Mouse (Mus musculus) ovary, postnatal 36 days (tissue): ENCODE results near the gene Cilp2.
A peak's percentile ranks its signal among the peaks of the same experiment; 100 is the strongest.

ENCODE experiments used
- DNase-seq: peaks from one replicate; pipeline ENCODE4 v3.0.0; 2022; ENCODE audit warnings: low spot score, mixed read lengths

Gene Cilp2

GRCm38 (mm10) chr8:69901484-69902162 lies 14.1 kb upstream of the Cilp2 start:
- DNase-seq = peak; percentile 96

DNA sequence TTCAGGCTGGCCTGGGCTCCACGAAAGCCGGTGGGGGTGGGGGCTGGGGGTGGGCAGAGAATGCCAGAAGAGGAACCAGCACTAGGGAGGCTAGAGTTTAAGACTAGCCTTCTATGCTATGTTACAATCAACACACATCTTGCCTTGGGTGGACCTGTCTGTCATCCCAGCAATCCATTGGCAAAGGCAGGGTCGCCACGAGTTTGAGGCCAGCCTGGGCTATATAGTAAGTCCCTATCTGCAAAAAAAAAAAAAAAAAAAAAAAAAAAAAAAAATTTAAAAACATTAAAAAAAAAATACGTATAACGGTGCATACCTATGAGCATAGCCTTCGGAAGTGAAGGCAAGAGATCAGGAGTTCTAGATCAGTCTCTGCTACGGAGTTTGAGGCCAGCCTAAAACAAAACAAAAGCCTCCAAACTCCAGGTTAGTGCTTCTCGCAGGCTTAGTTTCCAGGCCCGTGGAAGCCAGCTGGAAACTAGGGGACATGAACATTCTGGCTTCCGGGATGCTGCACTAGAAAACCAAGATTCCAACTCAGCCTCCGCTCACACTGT lies 13.5 kb upstream of the Cilp2 start:
- no peak for DNase-seq

DNA sequence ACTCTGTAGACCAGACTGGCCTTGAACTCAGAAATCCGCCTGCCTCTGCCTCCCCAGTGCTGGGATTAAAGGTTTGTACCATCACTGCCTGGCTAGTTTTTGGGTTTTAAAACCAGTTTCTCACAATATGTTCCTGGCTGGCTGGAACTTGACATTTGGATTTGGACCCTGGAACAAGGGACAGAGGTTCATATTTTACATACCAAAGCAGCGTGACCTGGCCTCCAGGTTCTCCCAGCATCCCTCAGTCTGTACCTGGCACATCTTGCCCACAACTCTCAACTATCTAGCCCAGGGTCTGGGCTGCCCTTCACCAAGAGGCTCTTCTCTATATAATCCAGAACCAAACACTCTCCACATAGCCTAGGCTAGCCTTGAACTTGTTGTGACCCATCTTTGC lies 12.4 kb upstream of the Cilp2 start:
- DNase-seq = no peak

DNA sequence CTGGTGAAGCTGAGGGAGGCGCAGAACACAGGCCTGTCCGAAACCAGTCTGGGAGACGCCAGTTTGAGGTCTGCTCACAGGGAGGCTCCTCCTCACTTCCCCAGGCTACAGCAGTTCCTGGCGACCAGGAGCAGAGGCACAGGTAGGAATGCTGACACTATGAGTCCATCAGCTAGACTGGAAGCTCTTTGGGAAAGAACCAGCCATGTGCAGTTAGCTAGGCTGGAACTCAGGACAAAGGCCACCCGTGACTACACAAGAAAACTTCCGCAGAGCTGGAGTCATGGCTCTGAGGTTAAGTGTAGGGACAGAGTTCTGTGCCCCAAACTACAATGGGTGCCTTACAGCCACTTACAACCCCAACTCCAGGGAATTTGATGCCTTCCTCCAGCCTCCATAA lies 10.4 kb upstream of the Cilp2 start:
- DNase-seq = no peak

DNA sequence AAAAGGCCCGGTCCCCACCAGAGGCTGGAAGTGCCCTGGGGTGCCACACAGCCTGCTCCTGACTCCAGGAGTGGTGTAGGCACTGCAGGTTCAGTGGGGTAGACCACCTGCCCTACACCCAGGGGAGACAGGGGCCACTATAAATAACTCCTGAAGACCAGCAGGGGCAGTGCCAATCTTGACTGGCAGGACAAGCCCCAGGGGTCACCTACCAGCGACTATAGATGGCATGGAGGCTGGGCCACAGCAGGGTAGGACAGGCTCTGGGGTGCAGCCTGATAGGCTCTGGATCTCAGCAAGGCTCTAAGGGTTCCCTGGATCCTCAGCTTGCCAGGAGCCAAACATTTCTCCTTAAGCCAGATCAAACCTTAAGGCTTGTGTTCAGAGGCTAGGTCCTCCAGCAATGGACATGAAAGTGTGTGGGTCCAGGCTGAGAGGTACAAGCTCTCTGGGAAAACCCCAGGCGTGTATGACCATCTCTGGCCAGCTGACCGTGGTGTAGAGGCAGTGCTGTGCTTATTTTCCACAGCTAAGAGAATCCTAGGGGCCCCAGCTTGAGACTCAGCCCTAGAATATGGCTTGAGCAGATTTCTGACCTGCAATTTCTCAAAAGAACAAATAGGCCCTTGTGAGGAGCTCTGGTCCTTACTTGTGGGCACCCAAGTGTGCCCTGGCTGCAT lies 8.4 kb upstream of the Cilp2 start:
- no peak for DNase-seq

- DNase-seq = no peak
Measured at GRCm38 (mm10) chr8:69894836-69895332, 7.4 kb upstream of the Cilp2 start.

DNA sequence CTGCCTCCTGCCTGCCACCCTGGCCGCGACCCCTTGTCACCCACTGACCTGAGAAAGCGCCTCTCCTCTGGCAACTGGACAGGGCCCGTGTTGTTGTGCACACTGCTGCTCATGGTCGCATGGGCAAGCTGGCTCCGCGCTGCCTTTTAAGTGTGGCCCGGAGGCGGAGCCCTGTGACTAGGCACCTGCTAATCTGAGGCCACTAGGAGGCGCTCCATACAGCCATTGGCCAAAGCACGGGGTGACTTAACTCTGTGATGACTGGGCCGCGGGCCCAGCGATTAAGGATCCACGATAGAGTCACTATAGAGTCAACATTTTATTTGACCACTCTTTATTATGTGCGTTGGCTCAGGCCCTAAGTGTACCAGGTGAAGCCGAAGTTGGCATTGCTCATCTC lies 6.4 kb upstream of the Cilp2 start:
- peak; percentile 48 for DNase-seq

DNA sequence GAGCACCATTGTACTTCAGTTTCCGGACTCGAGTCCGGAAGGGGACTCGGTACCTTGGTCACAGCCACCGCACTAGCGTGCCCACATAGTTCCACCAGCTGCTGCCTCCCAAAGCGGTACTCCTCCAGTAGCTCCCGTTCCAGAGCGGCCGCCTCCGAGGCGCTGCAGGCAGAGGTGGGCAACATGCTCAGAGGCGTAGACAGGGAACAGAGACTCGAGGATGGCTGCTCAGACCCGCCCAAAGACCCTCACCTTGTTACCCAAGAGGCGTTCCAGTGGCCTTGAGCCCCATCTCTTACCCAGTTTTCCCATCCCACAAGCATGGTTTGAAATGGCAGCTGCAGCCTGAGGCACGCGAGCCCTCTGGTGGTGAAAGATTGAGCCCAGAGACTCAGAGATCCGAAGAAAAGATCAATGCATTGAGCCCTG lies 3.3 kb upstream of the Cilp2 start:
- no peak for DNase-seq

DNA sequence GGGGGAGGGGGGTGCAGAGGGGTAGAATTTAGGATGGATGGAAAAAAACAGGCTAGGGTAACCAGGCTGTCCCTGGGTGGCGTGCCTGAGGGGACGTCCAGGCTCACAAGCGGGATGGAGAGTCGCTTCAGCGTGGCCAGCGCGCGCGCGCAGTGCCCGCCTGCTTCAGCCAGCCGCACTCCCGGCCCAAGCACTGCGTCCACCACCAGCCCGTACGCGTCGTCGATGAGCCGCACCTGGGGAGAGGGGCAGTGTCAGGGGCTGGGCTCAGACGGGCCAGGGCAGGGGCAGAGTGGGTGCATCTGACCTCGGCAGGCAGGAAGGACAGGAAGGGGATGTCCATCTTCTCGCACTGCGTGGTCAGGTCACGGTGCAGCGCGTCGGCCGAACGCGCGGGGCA lies 1.4 kb upstream of the Cilp2 start:
- no peak for DNase-seq

GRCm38 (mm10) chr8:69888244-69888866 lies 868 bp upstream of the Cilp2 start:
- DNase-seq = no peak

- no peak for DNase-seq
Measured at GRCm38 (mm10) chr8:69884141-69884540, 3.3 kb downstream of the Cilp2 start.

DNA sequence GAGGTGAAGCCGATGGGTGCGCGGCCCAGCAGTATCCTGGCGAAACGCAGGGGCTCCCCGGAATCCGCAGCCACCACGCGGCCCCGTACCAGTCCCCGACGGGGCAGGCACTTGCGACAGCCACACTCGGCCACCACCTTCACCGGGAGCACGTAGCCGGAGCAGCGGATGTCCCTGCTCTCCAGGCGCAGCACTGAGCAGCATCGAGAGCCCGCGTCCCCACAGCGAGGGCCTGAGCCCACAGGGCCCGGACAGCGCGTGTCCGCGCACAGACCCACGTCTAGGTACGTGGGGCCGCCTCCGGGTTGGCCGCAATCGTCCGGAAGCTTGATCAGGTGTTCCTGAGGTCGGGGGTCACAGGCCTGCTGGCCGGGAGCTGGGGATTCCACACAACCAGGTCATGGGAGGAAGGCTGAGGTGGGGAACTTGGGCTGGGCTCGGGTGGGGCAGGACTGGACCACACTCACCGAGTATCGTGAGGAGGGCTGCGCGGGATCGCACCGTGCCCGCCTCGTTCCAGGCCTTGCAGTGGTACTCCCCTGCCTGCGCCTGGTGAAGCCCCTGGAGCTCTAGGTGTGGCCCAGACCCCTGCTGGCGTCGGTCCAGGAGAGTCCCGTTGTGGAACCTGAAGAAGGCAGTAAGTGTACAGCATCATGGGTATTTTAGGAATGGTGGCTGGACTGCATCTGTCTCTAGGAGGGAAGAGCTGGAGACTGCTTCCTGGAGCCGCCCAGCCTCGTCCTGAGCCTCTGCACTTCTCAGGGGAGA lies 4.5 kb downstream of the Cilp2 start:
- DNase-seq = no peak

- peak; percentile 57 for DNase-seq
Measured at GRCm38 (mm10) chr8:69882021-69882756, 5.3 kb downstream of the Cilp2 start.

DNA sequence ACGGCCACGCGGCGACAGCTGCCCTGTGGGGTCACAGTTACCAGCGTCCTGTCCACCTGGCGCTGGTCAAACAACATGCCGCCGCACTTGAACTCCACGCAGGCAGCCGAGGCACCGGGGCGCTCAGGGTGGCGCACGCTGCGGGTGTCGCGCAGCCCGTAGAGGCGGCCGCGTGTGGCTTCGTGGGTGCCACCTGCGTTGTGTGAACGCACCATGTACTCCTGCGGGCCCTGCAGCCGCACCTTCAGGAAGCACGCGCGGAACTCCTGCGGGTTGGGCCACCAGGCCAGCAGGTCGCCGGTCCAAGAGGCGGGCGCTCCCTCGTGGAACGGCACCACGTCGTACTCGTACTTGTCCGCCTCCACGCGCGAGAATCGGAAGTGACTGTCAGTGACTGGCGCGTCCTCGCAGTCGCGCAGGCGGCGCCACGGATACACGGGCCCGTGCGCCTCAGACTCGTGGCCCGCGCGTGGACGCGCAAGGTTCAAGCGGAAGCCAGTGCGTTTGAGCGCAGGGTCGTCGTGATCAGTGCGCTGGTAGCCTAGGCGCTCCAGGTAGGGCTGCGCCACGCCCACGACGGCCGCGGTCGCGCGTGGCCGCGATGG lies 6.1 kb downstream of the Cilp2 start:
- no peak for DNase-seq

- DNase-seq = no peak
Measured at GRCm38 (mm10) chr8:69880841-69881240, 6.6 kb downstream of the Cilp2 start.

GRCm38 (mm10) chr8:69879678-69880077 lies 7.8 kb downstream of the Cilp2 start:
- no peak for DNase-seq

DNA sequence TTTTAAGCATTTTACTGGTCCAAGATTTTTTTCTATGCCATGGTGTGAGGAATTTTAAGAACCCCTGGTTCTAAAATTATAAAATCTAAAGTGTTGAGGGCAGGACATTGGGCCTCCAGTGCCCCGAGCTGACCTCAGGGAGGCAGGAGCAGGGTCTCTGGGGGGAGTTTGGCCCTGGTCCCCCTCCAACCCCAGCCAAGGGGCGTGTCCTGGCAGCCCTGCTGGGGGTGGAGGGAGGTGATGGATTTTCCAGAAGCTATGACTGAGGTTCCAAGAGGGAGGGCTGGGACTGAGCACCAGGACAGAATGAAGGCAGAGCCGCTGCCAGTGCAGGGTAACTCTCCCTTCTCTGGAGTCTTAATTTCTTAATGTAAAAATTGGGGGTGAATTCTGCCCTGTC lies 9.5 kb downstream of the Cilp2 start:
- no peak for DNase-seq

DNA sequence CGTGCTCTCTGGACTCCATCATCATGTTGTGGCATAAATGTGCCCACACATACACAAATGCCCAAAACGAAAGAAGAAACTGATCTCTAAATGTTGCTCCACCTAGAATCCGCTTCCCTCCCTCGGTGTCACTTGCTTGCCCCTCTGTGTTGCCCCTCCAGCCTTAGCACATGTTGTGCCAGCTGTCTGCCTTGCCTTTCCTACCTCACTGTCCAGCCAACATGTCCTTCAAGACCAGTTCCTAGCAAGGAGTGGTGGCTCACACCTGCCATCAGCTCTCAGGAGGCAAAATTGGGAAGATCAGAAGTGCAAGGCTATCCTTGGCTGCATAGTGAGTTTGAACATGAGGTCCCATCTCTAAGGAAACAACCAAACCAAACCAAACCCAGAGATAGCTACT lies 10.1 kb downstream of the Cilp2 start:
- no peak for DNase-seq

DNA sequence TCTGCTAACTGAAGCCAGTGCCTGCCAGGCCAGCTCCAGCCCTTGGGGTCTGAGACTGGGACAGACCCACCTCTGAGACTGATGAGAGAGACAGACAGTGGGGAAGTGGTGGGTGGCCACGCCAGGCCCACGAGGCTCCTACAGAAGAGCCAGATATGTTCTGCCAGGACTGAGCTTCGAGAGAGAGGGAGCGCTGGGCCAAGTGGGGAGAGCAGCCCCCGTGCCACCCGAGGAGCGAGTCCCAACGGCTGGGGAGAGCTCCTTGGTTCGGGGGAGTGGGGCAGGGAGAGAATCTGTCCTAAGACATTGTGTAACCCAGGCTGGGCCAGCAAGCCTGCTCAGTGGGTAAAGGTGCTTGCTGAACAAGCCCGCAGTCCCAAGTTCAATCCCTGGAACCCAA lies 10.5 kb downstream of the Cilp2 start:
- DNase-seq = no peak

DNA sequence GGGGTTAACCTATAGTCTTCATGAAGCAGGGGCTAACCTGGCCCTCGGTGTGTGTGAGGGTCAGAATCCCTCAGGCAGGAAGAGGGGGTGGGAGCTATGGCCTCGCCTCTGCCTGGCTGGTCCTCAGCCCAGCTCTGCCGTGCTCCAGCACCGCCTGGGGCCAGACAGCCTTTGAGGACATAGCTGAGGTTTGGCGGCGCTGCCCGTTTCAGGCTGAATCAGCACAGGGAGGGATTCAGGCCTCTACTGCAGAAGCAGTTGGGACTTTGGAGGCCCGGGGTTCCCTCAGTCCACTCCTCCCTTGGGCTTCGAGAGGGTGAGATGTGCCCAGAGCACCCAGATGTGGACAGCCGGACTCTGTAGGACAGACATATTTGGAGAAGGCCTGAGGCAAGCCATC lies 11.4 kb downstream of the Cilp2 start:
- DNase-seq = no peak

- no peak for DNase-seq
Measured at GRCm38 (mm10) chr8:69874654-69875053, 12.8 kb downstream of the Cilp2 start.
